Mouse (Mus musculus): Measurements from ENCODE around the gene Vps35l. TPM values are rescaled to one million over a fixed set of nuclear protein-coding genes. Genes with fewer than 3 reads are reported as not detected.

The Vps35l gene
- polyA plus RNA-seq, 1 experiment from 2014 or later: 48.1 TPM

Other genes with a start within 250 kb of the Vps35l start
- gene Itpripl2, start 248.3 kb upstream of the Vps35l start, polyA plus RNA-seq (2014; fragmentation: Nextera tagmentation; extraction: Ambion mirVana): 1.2 and 1.4 TPM in 2 replicates
- gene Coq7, start 206.9 kb upstream of the Vps35l start, polyA plus RNA-seq (2014; fragmentation: Nextera tagmentation; extraction: Ambion mirVana): 144 and 164 TPM in 2 replicates
- 1.9 and 2.6 TPM in 2 replicates for gene Tmc7, start 155.5 kb upstream of the Vps35l start, polyA plus RNA-seq (2014; fragmentation: Nextera tagmentation; extraction: Ambion mirVana)
- gene Tmc5, start 142.9 kb upstream of the Vps35l start, polyA plus RNA-seq (2014; fragmentation: Nextera tagmentation; extraction: Ambion mirVana): 0.10 and 0.25 TPM in 2 replicates
- 70.6 and 71.6 TPM in 2 replicates for gene Gde1, start 34.4 kb upstream of the Vps35l start, polyA plus RNA-seq (2014; fragmentation: Nextera tagmentation; extraction: Ambion mirVana)
- gene Ccp110, start 27.7 kb upstream of the Vps35l start, polyA plus RNA-seq (2014; fragmentation: Nextera tagmentation; extraction: Ambion mirVana): 4.6 and 5.9 TPM in 2 replicates
- gene Iqck, start 115.5 kb downstream of the Vps35l start, polyA plus RNA-seq (2014; fragmentation: Nextera tagmentation; extraction: Ambion mirVana): 1.00 and 1.2 TPM in 2 replicates
- 65.1 and 78.1 TPM in 2 replicates for gene Knop1, start 116.0 kb downstream of the Vps35l start, polyA plus RNA-seq (2014; fragmentation: Nextera tagmentation; extraction: Ambion mirVana)